Mouse (Mus musculus): ENCODE results near the gene Gpld1. TPM values are rescaled to one million over a fixed set of nuclear protein-coding genes. Genes with fewer than 3 reads are reported as not detected.

Gene Gpld1
- polyA plus RNA-seq, 1 experiment from 2014 or later, result 0.87 TPM

DNA sequence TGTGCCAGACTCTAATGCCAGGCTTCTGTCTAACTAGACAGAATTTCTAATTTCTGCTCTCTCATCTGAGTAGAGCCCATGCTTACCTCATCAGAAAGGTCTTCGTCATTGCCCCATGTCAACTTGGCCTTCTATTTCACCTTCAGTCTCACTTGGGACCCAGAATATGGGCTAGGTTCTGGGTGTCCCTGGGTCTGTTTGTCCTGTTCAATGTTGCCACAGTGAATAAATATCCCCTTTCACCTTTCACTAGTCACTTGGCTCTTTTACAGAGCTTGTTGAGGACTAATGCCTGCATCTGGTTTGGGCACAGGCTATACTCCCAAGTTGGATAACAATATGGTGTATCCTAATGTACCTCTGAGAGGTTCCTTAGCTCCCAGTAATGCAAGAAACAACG lies 96.5 kb downstream of the Gpld1 start:
- Histone ChIP-seq H3K9ac (ENCODE audit: low read length) (no peak overlapping the region), H3K27me3 (ENCODE audit: control insufficient read depth, insufficient read depth, low read length) (no peaks in the 10 kb centered on the region), H3K4me2 (ENCODE audit: low read depth, low read length, severe bottlenecking) (no peak overlapping the region), H3K4me1 (replicated peaks; ENCODE audit: control insufficient read depth, insufficient read depth, low read length) (no peaks in the 10 kb centered on the region), H3K27ac (ENCODE audit: low read depth, low read length) (no peak overlapping the region), H3K36me3 (ENCODE audit: control insufficient read depth, insufficient read depth, low read length) (no peaks in the 10 kb centered on the region), H3K9me3 (ENCODE audit: control insufficient read depth, low read length) (no peaks in the 10 kb centered on the region), H3K4me3 (ENCODE audit: low read depth, low read length) (no peak overlapping the region)
- no peak for ATAC-seq (replicated peaks; ENCODE audit: low FRiP score)
- DNase-seq (ENCODE audit: low spot score), result no peak
- WGBS, result 77% methylated on average over 2 of the region's 2 CpGs

Other genes with a start within 250 kb of the Gpld1 start
- gene Armh2, start 201.9 kb upstream of the Gpld1 start, polyA plus RNA-seq (2014; fragmentation: Nextera tagmentation; extraction: Ambion mirVana), result not detected in 2 replicates
- gene Gmnn, start 181.2 kb upstream of the Gpld1 start, polyA plus RNA-seq (2014; fragmentation: Nextera tagmentation; extraction: Ambion mirVana), result 165 and 169 TPM in 2 replicates
- 27.5 and 29.3 TPM in 2 replicates for gene BC005537, start 141.5 kb upstream of the Gpld1 start, polyA plus RNA-seq (2014; fragmentation: Nextera tagmentation; extraction: Ambion mirVana)
- gene Acot13, start 111.6 kb upstream of the Gpld1 start, polyA plus RNA-seq (2014; fragmentation: Nextera tagmentation; extraction: Ambion mirVana), result 58.8 and 61.3 TPM in 2 replicates
- gene Tdp2, start 111.5 kb upstream of the Gpld1 start, polyA plus RNA-seq (2014; fragmentation: Nextera tagmentation; extraction: Ambion mirVana), result 79.9 and 87.4 TPM in 2 replicates
- 0.61 and 0.67 TPM in 2 replicates for gene D130043K22Rik, start 98.0 kb upstream of the Gpld1 start, polyA plus RNA-seq (2014; fragmentation: Nextera tagmentation; extraction: Ambion mirVana)
- 10.4 and 10.5 TPM in 2 replicates for gene Aldh5a1, start 5.5 kb upstream of the Gpld1 start, polyA plus RNA-seq (2014; fragmentation: Nextera tagmentation; extraction: Ambion mirVana)
- 24.7 and 25.9 TPM in 2 replicates for gene Mrs2, start 77.2 kb downstream of the Gpld1 start, polyA plus RNA-seq (2014; fragmentation: Nextera tagmentation; extraction: Ambion mirVana)
- gene Dcdc2a, start 112.9 kb downstream of the Gpld1 start, polyA plus RNA-seq (2014; fragmentation: Nextera tagmentation; extraction: Ambion mirVana), result 1.1 and 1.4 TPM in 2 replicates

Measured in forebrain, embryonic 11.5 days (tissue).